Mouse (Mus musculus) heart, postnatal 10 days (tissue): ENCODE data around the gene Bmp2k. TPM values are rescaled to one million over a fixed set of nuclear protein-coding genes. Genes with fewer than 3 reads are reported as not detected.
"Not testable (repeated sequence)": the region's sequence is repeated elsewhere in the genome, so short reads cannot be mapped to it uniquely, and the experiment has no call there.

Source experiments
- DNase-seq, 2 experiments: peaks; one replicate each; pipeline ENCODE4 v3.0.0; 2021
- intact Hi-C: fragments of 180-260 bp; cut with DNase I; formaldehyde crosslinking; loops from one replicate; pipeline ENCODE4 v1.15.1; 2025
- total RNA-seq, 2 experiments: library from RNA; stranded (reverse); gene quantifications; 2 replicates each; pipeline ENCODE4 v1.2.3; 2021

Gene Bmp2k
- total RNA-seq, 2 experiments from 2014 or later: 16.2 to 16.6 TPM

- intact Hi-C loops: loop anchor here (2.0 to 5.0 kb wide), 2 partner anchors 51 to 56 kb away; no protein-coding TSS in a partner anchor
These were observed 1.0 kb downstream of the Bmp2k start for GRCm38 (mm10) chr5:96998566-96998907.

GRCm38 (mm10) chr5:96999601-97000000 lies 2.1 kb downstream of the Bmp2k start:
- intact Hi-C loops: loop anchor here (2.0 to 5.0 kb wide), 2 partner anchors 52 to 55 kb away; no protein-coding TSS in a partner anchor
- DNase-seq: no peak

More at GRCm38 (mm10) chr5:96998566-96998907, 1.0 kb downstream of the Bmp2k start:
- no peak for DNase-seq

GRCm38 (mm10) chr5:97000524-97000923 lies 3.0 kb downstream of the Bmp2k start:
- DNase-seq: no peak
- intact Hi-C loops: no loop called here

- intact Hi-C loops: no loop called here
- DNase-seq: no peak
These were observed 3.7 kb downstream of the Bmp2k start for GRCm38 (mm10) chr5:97001153-97001552.

- intact Hi-C loops: no loop called here
- no peak for DNase-seq
These were observed 4.1 kb downstream of the Bmp2k start for GRCm38 (mm10) chr5:97001571-97001970.

GRCm38 (mm10) chr5:97002336-97002735 lies 4.8 kb downstream of the Bmp2k start:
- intact Hi-C loops: no loop called here
- no peak for DNase-seq

- no peak for DNase-seq
- intact Hi-C loops: no loop called here
These were observed 5.4 kb downstream of the Bmp2k start for GRCm38 (mm10) chr5:97002937-97003336.

- DNase-seq: peak; percentile 17 to 18
- intact Hi-C loops: no loop called here
These were observed 6.9 kb downstream of the Bmp2k start for GRCm38 (mm10) chr5:97004178-97005030.

- intact Hi-C loops: no loop called here
- DNase-seq: no peak
These were observed 8.4 kb downstream of the Bmp2k start for GRCm38 (mm10) chr5:97005891-97006290.

- no peak for DNase-seq
- intact Hi-C loops: no loop called here
These were observed 9.4 kb downstream of the Bmp2k start for GRCm38 (mm10) chr5:97006929-97007328.

GRCm38 (mm10) chr5:97007496-97007895 lies 10.0 kb downstream of the Bmp2k start:
- intact Hi-C loops: no loop called here
- no peak for DNase-seq

- intact Hi-C loops, DNase-seq: not testable (repeated sequence)
These were observed 11.7 kb downstream of the Bmp2k start for GRCm38 (mm10) chr5:97009140-97009539.

GRCm38 (mm10) chr5:97009601-97010335 lies 12.3 kb downstream of the Bmp2k start:
- intact Hi-C loops: no loop called here
- DNase-seq: no peak

- no peak for DNase-seq
- intact Hi-C loops: no loop called here
These were observed 18.5 kb downstream of the Bmp2k start for GRCm38 (mm10) chr5:97015781-97016508.

- intact Hi-C loops: no loop called here
- DNase-seq: no peak
These were observed 19.5 kb downstream of the Bmp2k start for GRCm38 (mm10) chr5:97016842-97017577.

GRCm38 (mm10) chr5:97022305-97023278 lies 25.1 kb downstream of the Bmp2k start:
- intact Hi-C loops: no loop called here
- no peak for DNase-seq

GRCm38 (mm10) chr5:97024834-97025233 lies 27.3 kb downstream of the Bmp2k start:
- intact Hi-C loops: no loop called here
- DNase-seq: no peak

GRCm38 (mm10) chr5:97025650-97026049 lies 28.2 kb downstream of the Bmp2k start:
- DNase-seq: no peak
- intact Hi-C loops: no loop called here

- DNase-seq: no peak
- intact Hi-C loops: no loop called here
These were observed 30.5 kb downstream of the Bmp2k start for GRCm38 (mm10) chr5:97028004-97028403.
